Mouse (Mus musculus) limb, embryonic 11.5 days (tissue): Measurements from ENCODE around the gene Cytip. TPM values are rescaled to one million over a fixed set of nuclear protein-coding genes. Genes with fewer than 3 reads are reported as not detected.

ENCODE experiments used
- ATAC-seq: fragments of 200-750 bp; cut with Nextera tagmentation; 2 replicates; pipeline ENCODE4 v1.8.0; 2017; ENCODE audit warnings: low read depth; ENCODE audit not compliant: insufficient number of reproducible peaks, low FRiP score, low TSS enrichment
- DNase-seq: peaks from one replicate; pipeline ENCODE4 v3.0.0-alpha.2; 2015; ENCODE audit warnings: low spot score
- H3K27ac ChIP-seq: fragments of 300-500 bp; sonication (generic); replicated peaks from 2 replicates; pipeline ENCODE4 v1.5.1; 2014; ENCODE audit warnings: low read depth, mild to moderate bottlenecking, low read length
- H3K27me3 ChIP-seq: fragments of 300-500 bp; sonication (generic); 2 replicates; pipeline ENCODE4 v1.6.1; 2014; ENCODE audit warnings: mild to moderate bottlenecking, low read length, mixed read lengths; ENCODE audit not compliant: control insufficient read depth, insufficient read depth
- H3K36me3 ChIP-seq: fragments of 300-500 bp; sonication (generic); 2 replicates; pipeline ENCODE4 v1.6.1; 2014; ENCODE audit warnings: mild to moderate bottlenecking, low read length, moderate library complexity, mixed read lengths; ENCODE audit not compliant: control insufficient read depth, insufficient read depth
- H3K4me1 ChIP-seq: fragments of 300-500 bp; sonication (generic); 2 replicates; pipeline ENCODE4 v1.6.1; 2014; ENCODE audit warnings: low read length, mixed read lengths; ENCODE audit not compliant: control insufficient read depth, insufficient read depth
- H3K4me2 ChIP-seq: fragments of 300-500 bp; sonication (generic); 2 replicates; pipeline ENCODE4 v1.6.1; 2014; ENCODE audit warnings: low read depth, mild to moderate bottlenecking, moderate library complexity; ENCODE audit not compliant: severe bottlenecking
- H3K4me3 ChIP-seq: fragments of 300-500 bp; sonication (generic); 2 replicates; pipeline ENCODE4 v1.5.1; 2014; ENCODE audit warnings: low read depth, low read length
- H3K9ac ChIP-seq: fragments of 300-500 bp; sonication (generic); 2 replicates; pipeline ENCODE4 v1.6.1; 2014; ENCODE audit warnings: mild to moderate bottlenecking, low read length
- H3K9me3 ChIP-seq: fragments of 300-500 bp; sonication (generic); 2 replicates; pipeline ENCODE4 v1.6.1; 2016; ENCODE audit warnings: low read length; ENCODE audit not compliant: control insufficient read depth
- WGBS: fragments of 180-500 bp; shearing (Covaris S2); extraction: QIAGEN DNeasy Blood & Tissue Kit; methylation state at CpG from one replicate; pipeline ENCODE4 v1.1.7; 2014; 5-methylcytosine and 5-hydroxymethylcytosine counted together
- polyA plus RNA-seq: library from polyadenylated mRNA; unstranded; fragments of >200 nt; fragmentation: Nextera tagmentation; extraction: Ambion mirVana; gene quantifications from 2 replicates; pipeline ENCODE4 v1.2.1, GENCODE M21; 2014

Cytip gene
- polyA plus RNA-seq, 1 experiment from 2014 or later, result 0.23 TPM

DNA sequence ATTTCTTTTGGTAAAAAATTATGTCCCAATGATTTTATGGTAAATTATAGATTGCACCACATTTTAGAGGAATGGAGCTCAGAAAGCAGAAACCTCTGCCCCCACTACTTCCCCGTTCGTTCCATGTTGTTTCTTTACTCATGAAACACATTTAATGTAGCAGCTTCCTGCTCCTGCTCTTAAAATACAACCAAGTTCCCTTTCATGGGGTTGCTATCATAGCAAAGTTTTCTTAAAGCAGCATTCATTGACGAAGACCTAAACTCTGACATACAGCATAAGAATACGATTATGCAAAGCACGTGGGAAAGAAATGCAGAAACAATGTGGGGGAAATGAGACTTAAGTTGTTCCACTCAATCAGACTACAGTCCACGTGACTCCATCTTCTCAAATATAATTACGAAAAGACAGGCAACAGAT, 45.3 kb downstream of the Cytip start:
- ATAC-seq, result no peak
- Histone ChIP-seq H3K4me2 (no peak overlapping the region), H3K27ac (no peak overlapping the region), H3K9ac (no peak overlapping the region), H3K9me3 (no peaks in the 10 kb centered on the region), H3K36me3 (no peaks in the 10 kb centered on the region), H3K4me1 (no peaks in the 10 kb centered on the region), H3K4me3 (no peak overlapping the region), H3K27me3 (no peaks in the 10 kb centered on the region)
- WGBS, result 90% methylated on average over 7 of the region's 7 CpGs
- DNase-seq, result no peak

DNA sequence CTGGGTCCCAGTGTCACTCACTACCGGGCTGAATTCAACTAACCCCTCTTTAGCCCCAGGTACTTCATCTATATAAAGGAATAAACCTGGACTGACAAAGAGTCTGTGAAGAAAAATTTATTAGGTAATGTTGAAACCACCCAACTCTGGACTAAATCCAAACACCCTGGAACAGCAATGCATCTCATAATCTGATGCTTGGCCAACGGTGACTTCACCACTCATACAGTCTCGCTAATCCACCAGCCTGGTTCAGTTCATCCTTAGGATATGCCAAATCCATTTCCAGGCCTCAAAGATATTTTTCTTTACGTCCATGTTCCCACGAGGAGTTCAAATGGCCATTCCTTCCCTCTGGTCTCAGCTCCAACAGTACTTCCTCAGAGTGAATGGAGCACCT, 48.8 kb downstream of the Cytip start:
- ATAC-seq, result no peak
- H3K9me3 ChIP-seq, result no peaks in the 10 kb centered on the region
- H3K4me3 ChIP-seq, result no peak overlapping the region
- no peaks in the 10 kb centered on the region for H3K36me3 ChIP-seq
- 92% methylated on average over 5 of the region's 5 CpGs for WGBS
- no peak overlapping the region for H3K4me2 ChIP-seq
- H3K4me1 ChIP-seq, result no peaks in the 10 kb centered on the region
- no peak for DNase-seq
- H3K9ac ChIP-seq, result no peak overlapping the region
- no peaks in the 10 kb centered on the region for H3K27me3 ChIP-seq
- H3K27ac ChIP-seq, result no peak overlapping the region

DNA sequence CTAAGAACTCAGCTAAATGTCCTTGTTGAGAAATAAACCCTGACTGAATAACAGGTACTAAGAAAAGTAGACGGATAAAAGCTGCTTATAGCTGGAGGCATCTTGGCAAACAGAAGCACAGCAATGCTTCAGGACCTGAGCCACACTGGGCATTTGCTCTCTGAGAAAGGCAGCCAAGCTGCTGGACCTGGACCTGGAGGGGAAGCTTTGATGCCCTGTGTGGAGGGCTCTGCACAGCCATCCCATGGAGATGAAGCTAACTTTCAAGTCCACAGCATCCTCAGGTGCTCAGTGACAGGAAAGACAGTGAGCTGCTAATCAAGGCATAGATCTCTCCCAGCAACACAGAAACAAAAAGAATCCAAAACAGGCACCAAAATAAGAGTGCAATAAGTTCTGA, 54.8 kb downstream of the Cytip start:
- 92% methylated on average over 1 of the region's 1 CpGs for WGBS
- ATAC-seq, result no peak
- Histone ChIP-seq H3K9me3 (no peaks in the 10 kb centered on the region), H3K4me2 (no peak overlapping the region), H3K4me3 (no peak overlapping the region), H3K4me1 (no peaks in the 10 kb centered on the region), H3K36me3 (no peaks in the 10 kb centered on the region), H3K27ac (no peak overlapping the region), H3K9ac (no peak overlapping the region), H3K27me3 (no peaks in the 10 kb centered on the region)
- no peak for DNase-seq

- ATAC-seq, result no peak
- H3K9ac ChIP-seq, result no peak overlapping the region
- H3K4me3 ChIP-seq, result no peak overlapping the region
- H3K27ac ChIP-seq, result no peak overlapping the region
- no peak for DNase-seq
- H3K4me2 ChIP-seq, result no peak overlapping the region
- no peaks in the 10 kb centered on the region for H3K4me1 ChIP-seq
- no peaks in the 10 kb centered on the region for H3K9me3 ChIP-seq
- no peaks in the 10 kb centered on the region for H3K27me3 ChIP-seq
- WGBS, result 91% methylated on average over 5 of the region's 5 CpGs
- no peaks in the 10 kb centered on the region for H3K36me3 ChIP-seq
Measured at GRCm38 (mm10) chr2:58138611-58139010, 56.7 kb downstream of the Cytip start.

- H3K27me3 ChIP-seq, result no peaks in the 10 kb centered on the region
- ATAC-seq (no peak), DNase-seq (no peak)
- no peaks in the 10 kb centered on the region for H3K36me3 ChIP-seq
- H3K27ac ChIP-seq, result no peak overlapping the region
- H3K4me1 ChIP-seq, result no peaks in the 10 kb centered on the region
- H3K4me3 ChIP-seq, result no peak overlapping the region
- no peak overlapping the region for H3K4me2 ChIP-seq
- WGBS, result 83% methylated on average over 7 of the region's 7 CpGs
- H3K9ac ChIP-seq, result no peak overlapping the region
- no peaks in the 10 kb centered on the region for H3K9me3 ChIP-seq
Measured at GRCm38 (mm10) chr2:58137676-58138075, 57.7 kb downstream of the Cytip start.

DNA sequence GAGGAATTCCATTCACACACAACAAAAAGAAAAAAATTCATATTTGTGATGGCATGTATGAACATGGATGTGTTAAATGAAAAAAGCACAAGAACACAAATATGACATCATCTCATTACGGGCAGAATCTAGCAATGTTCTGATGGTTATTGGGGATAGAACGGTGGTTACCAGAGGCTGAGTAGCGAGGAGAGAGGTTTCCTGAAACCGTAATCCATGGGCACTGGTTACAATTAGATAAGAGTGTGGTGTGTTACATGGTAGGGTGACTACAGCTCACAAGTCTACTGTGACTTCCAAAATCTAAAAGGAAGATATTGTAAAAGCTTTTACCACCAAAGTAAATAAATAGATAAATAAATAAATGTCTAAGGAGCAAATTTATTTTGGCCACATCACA, 58.8 kb downstream of the Cytip start:
- Histone ChIP-seq H3K27me3 (no peaks in the 10 kb centered on the region), H3K4me3 (no peak overlapping the region), H3K9ac (no peak overlapping the region), H3K4me1 (no peaks in the 10 kb centered on the region), H3K4me2 (no peak overlapping the region), H3K27ac (no peak overlapping the region), H3K36me3 (no peaks in the 10 kb centered on the region), H3K9me3 (no peaks in the 10 kb centered on the region)
- DNase-seq (no peak), ATAC-seq (no peak)
- 91% methylated on average over 4 of the region's 4 CpGs for WGBS

- H3K27ac ChIP-seq, result no peak overlapping the region
- ATAC-seq, result no peak
- no peak overlapping the region for H3K4me3 ChIP-seq
Measured at GRCm38 (mm10) chr2:58135061-58135463, 60.3 kb downstream of the Cytip start.

DNA sequence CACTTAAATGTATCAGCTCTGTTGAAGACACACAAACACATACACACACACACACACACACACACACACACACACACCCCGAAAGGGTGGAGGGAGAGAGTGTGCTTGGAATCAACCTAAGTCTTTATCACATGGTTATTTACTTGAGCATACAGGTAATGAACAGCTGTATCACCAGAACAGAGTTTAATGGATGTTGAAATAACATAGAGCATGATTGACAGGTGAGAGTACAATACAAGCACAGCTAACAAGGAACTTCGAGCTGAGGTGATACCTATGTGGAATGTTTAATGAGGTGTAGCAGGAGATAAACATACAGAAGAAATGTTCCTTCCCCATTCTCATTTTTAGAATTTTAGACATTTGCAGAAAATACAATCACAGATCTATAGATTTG, 62.7 kb downstream of the Cytip start:
- WGBS, result 77% methylated on average over 2 of the region's 2 CpGs
- Histone ChIP-seq H3K4me1 (no peaks in the 10 kb centered on the region), H3K36me3 (no peaks in the 10 kb centered on the region), H3K27ac (no peak overlapping the region), H3K4me2 (no peak overlapping the region), H3K4me3 (no peak overlapping the region), H3K9me3 (no peaks in the 10 kb centered on the region), H3K27me3 (no peaks in the 10 kb centered on the region), H3K9ac (no peak overlapping the region)
- no peak for ATAC-seq
- no peak for DNase-seq

More at GRCm38 (mm10) chr2:58135061-58135463, 60.3 kb downstream of the Cytip start:
- no peaks in the 10 kb centered on the region for H3K36me3 ChIP-seq
- H3K9me3 ChIP-seq, result no peaks in the 10 kb centered on the region
- no peak for DNase-seq
- H3K9ac ChIP-seq, result no peak overlapping the region
- H3K27me3 ChIP-seq, result no peaks in the 10 kb centered on the region
- 53% methylated on average over 2 of the region's 2 CpGs for WGBS
- H3K4me1 ChIP-seq, result no peaks in the 10 kb centered on the region
- no peak overlapping the region for H3K4me2 ChIP-seq

GRCm38 (mm10) chr2:58129903-58130302, 65.4 kb downstream of the Cytip start:
- DNase-seq (no peak), ATAC-seq (no peak)
- H3K27ac ChIP-seq, result no peak overlapping the region
- no peaks in the 10 kb centered on the region for H3K36me3 ChIP-seq
- WGBS, result 88% methylated on average over 5 of the region's 5 CpGs
- H3K4me1 ChIP-seq, result no peaks in the 10 kb centered on the region
- no peaks in the 10 kb centered on the region for H3K9me3 ChIP-seq
- H3K4me3 ChIP-seq, result no peak overlapping the region
- no peaks in the 10 kb centered on the region for H3K27me3 ChIP-seq
- H3K9ac ChIP-seq, result no peak overlapping the region
- no peak overlapping the region for H3K4me2 ChIP-seq
